In genomic region chr2:92737301-92737700, GRCm38 (mm10) we compare ENCODE assay signal across 28 mouse cellular contexts.
"Had no signal": no experiment of that assay in that cellular context is flagged by ENCODE, and none has a peak within 500 bp of the region (broad histone marks: within the 10 kb centered on the region; RNA-seq: fewer than 3 reads in every experiment).

No protein-coding gene starts in this region.

- H3K27me3 ChIP-seq: heart, embryonic 13.5 days; heart, embryonic 15.5 days; hindbrain, embryonic 12.5 days; intestine, embryonic 15.5 days; liver, embryonic 13.5 days had no signal

- H3K36me3 ChIP-seq: heart, embryonic 13.5 days; heart, embryonic 15.5 days; hindbrain, embryonic 10.5 days; hindbrain, embryonic 12.5 days; intestine, embryonic 15.5 days; limb, embryonic 10.5 days; limb, embryonic 12.5 days; liver, embryonic 13.5 days had no signal

- H3K9ac ChIP-seq: heart, embryonic 13.5 days; heart, embryonic 15.5 days; hindbrain, embryonic 12.5 days; hindbrain, embryonic 14.5 days; intestine, embryonic 15.5 days; limb, embryonic 12.5 days; liver, embryonic 13.5 days had no signal

- H3K4me3 ChIP-seq: gastrocnemius, adult 2 months; heart, adult 2 months; heart, embryonic 13.5 days; heart, embryonic 15.5 days; hindbrain, embryonic 10.5 days; hindbrain, embryonic 12.5 days; intestine, embryonic 15.5 days; layer of hippocampus, adult 2 months; left cerebral cortex, adult 2 months; limb, embryonic 10.5 days; limb, embryonic 12.5 days; liver, embryonic 13.5 days had no signal

- DNase-seq: gastrocnemius, adult 2 months; gastrocnemius, postnatal 10 days; gastrocnemius, postnatal 25 days; heart, postnatal 14 days; heart, postnatal 4 days; kidney, adult 18-20 months; kidney, adult 8-10 months; kidney, postnatal 10 days; kidney, postnatal 25 days; kidney, postnatal 4 days; liver; liver, embryonic 13.5 days had no signal

- H3K9me3 ChIP-seq: heart, embryonic 13.5 days; heart, embryonic 15.5 days; hindbrain, embryonic 10.5 days; hindbrain, embryonic 12.5 days; intestine, embryonic 15.5 days; limb, embryonic 10.5 days; limb, embryonic 12.5 days; liver, embryonic 13.5 days had no signal

- H3K4me2 ChIP-seq: heart, embryonic 11.5 days; heart, embryonic 13.5 days; heart, embryonic 15.5 days; hindbrain, embryonic 12.5 days; hindbrain, embryonic 14.5 days; intestine, embryonic 15.5 days; limb, embryonic 12.5 days; liver, embryonic 11.5 days; liver, embryonic 13.5 days had no signal

- H3K4me1 ChIP-seq: limb, embryonic 12.5 days; liver, embryonic 13.5 days had no signal

- H3K27ac ChIP-seq: gastrocnemius, adult 2 months; heart, adult 2 months; heart, embryonic 13.5 days; heart, embryonic 15.5 days; hindbrain, embryonic 10.5 days; hindbrain, embryonic 12.5 days; hindbrain, embryonic 14.5 days; intestine, embryonic 15.5 days; layer of hippocampus, adult 2 months; left cerebral cortex, adult 2 months; limb, embryonic 10.5 days; limb, embryonic 12.5 days; liver, embryonic 13.5 days had no signal

- ATAC-seq: hindbrain, embryonic 16.5 days; inflammation-experienced regulatory T-cells, adult 6 months; intestine, embryonic 15.5 days; intestine, postnatal 0 days had no signal
